Mouse (Mus musculus): ENCODE measurements around the gene Gm21852.
"Not testable (repeated sequence)": the region's sequence is repeated elsewhere in the genome, so short reads cannot be mapped to it uniquely, and the experiment has no call there.

The Gm21852 gene

GRCm38 (mm10) chrY:40651896-40652295 is at the start of gene Gm21852:
TSS of gene Gm21852 (minus strand) at chrY:40651996.
- not testable (repeated sequence) for DNase-seq (ENCODE audit: low read depth)

Measured in c-Kit-positive CD71-positive TER-119-negative erythroid progenitor cells, embryonic 14.5 days (primary cell).